Mouse (Mus musculus) left cerebral cortex, postnatal 36 days (tissue): ENCODE measurements around the gene Arhgef18. TPM values are rescaled to one million over a fixed set of nuclear protein-coding genes. Genes with fewer than 3 reads are reported as not detected.

Source experiments
- DNase-seq, 2 experiments: peaks; one replicate each; pipeline ENCODE4 v3.0.0; 2021 to 2022; ENCODE audit warnings: low spot score in 2 of 2, mixed read lengths in 1 of 2
- intact Hi-C: fragments of 180-260 bp; cut with DNase I; formaldehyde crosslinking; loops from one replicate; pipeline ENCODE4 v1.15.1; 2025
- total RNA-seq, 2 experiments: library from RNA; stranded (reverse); gene quantifications; 2 replicates each; pipeline ENCODE4 v1.2.3; 2021

The Arhgef18 gene
- 10 to 100 TPM; 45.1 to 51.1 TPM for total RNA-seq

DNA sequence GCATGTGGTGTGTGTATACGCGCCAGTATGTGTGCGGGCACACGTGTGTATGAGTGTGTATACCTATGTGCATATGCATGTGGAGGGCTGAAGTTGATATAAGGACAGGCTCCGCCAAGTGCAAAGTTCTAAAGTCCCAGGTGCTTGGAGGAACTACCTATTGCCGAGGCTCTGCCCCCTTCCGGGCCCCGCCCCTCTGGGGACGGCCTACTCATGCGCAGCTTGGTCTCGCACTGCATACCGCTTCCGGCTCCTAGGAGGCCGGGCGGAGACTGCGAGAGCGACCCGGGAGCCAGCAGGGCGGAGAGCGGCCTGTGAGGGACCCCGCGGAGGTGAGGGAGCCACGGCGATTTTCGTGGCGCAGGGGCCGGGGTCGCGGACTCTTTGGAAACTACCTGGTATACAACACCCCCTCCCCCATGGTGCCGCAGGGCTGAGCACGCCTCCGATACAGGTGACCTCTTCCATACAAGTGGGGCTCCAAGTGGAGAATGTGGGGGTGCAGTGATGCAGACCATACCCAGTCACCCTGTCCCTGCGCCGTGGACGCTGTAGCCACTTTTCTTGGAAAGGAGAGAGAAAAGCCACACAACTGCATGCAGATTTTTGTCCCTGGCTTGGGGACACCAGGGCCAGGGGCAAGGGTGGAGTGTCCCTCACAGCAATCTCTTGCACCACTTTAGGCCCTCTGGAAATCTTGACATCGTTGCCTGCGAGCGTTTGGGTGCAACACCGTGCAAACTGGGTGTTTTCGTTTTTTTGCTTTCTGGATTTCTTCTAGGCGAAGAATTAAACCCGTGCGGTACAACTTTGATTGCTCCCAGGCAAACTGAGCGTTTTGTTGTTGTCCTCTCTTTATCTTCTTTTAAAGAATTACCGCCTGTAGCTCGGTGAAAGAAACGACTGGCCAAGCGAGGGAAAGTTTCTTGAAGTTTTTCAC is at the start of gene Arhgef18:
Gene Arhgef18, plus strand, starts transcription at position 236 of the 940 bp plus-strand sequence.
- peak; percentile 81 to 88 for DNase-seq
- intact Hi-C loops, result no loop called here

DNA sequence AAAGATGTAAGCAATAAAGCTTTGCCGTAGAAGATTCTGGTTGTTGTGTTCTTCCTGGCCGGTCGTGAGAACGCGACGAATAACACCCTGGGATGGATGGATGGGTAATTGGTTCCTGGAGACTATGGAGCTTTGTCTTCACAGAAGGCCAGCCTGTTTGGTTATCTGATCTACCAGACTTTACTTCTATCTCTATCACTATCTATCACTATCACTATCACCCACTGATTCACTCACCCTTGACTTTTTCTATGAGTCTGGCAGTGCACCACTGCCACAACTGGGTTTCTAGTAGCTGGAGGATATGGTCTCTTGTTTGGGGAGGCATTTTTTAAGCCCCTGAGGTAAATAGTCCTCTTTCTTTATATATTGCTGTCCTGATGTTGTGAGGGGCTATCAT is 47.5 kb upstream of the Arhgef18 start:
- intact Hi-C loops, result no loop called here
- DNase-seq, result no peak

GRCm38 (mm10) chr8:3346691-3347413 is 46.0 kb upstream of the Arhgef18 start:
- no peak for DNase-seq
- intact Hi-C loops, result no loop called here

- no peak for DNase-seq
- intact Hi-C loops, result no loop called here
These were observed 44.5 kb upstream of the Arhgef18 start for GRCm38 (mm10) chr8:3348142-3348823.

- intact Hi-C loops, result loop anchor here (10.0 kb wide), 1 partner anchor 104 kb away; no protein-coding TSS in a partner anchor
- DNase-seq, result no peak
These were observed 42.1 kb upstream of the Arhgef18 start for GRCm38 (mm10) chr8:3350747-3351146.

DNA sequence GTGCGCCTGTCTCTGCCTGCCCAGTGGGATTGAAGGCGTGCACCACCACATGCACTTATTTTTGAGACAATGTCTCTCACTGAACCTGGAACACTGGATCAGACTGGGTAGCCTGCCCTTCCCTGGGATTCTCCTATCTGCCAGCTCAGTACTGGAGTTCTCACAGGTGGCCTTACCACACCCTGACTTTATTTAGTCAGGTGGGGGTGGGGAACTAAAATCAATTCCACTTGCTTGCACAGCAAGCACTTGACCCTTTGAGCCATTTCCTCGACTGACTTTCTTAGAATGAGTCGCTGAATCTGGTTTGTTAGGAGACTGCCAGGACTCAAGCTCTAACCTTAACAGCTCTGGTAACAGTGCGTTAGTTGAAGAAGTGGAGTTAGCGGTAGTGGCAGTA is 40.1 kb upstream of the Arhgef18 start:
- intact Hi-C loops, result loop anchor here (10.0 kb wide), 1 partner anchor 102 kb away; no protein-coding TSS in a partner anchor
- no peak for DNase-seq

GRCm38 (mm10) chr8:3353189-3353810 is 39.5 kb upstream of the Arhgef18 start, which contains the start of gene A430078G23Rik:
Gene A430078G23Rik (plus strand): TSS chr8:3353415.
- DNase-seq, result no peak
- intact Hi-C loops, result loop anchor here (10.0 kb wide), 1 partner anchor 102 kb away; no protein-coding TSS in a partner anchor

- DNase-seq, result no peak
- intact Hi-C loops, result loop anchor here (10.0 kb wide), 1 partner anchor 101 kb away; no protein-coding TSS in a partner anchor
These were observed 38.9 kb upstream of the Arhgef18 start for GRCm38 (mm10) chr8:3353811-3354442.

- intact Hi-C loops, result loop anchor here (10.0 kb wide), 1 partner anchor 100 kb away; no protein-coding TSS in a partner anchor
- DNase-seq, result no peak
These were observed 38.4 kb upstream of the Arhgef18 start for GRCm38 (mm10) chr8:3354443-3354812.

- no peak for DNase-seq
- intact Hi-C loops, result loop anchor here (10.0 kb wide), 1 partner anchor 99 kb away; no protein-coding TSS in a partner anchor
These were observed 37.2 kb upstream of the Arhgef18 start for GRCm38 (mm10) chr8:3355586-3355985.

GRCm38 (mm10) chr8:3358060-3358459 is 34.7 kb upstream of the Arhgef18 start:
- intact Hi-C loops, result loop anchor here (10.0 kb wide), 1 partner anchor 97 kb away; no protein-coding TSS in a partner anchor
- peak; percentile 50 to 64 for DNase-seq

DNA sequence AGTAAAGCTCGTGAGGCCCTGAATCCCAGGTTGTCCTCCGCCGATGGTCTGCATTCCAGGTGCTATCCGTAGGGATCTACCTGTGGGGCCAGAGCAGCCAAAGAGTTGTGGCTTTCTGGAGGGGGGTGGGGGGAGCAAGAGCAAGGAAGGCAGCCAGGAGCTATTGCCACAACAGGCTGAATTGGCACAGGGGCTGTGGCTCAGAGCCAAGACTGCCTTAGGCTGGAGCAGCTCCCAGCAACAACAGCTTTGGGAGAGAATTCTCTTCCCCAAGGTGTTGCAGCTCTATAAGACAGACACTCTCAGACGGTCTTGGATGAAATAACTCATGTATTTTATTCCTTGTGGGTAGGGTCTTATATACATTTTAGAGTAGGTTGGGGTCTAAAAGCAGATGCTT is 25.7 kb upstream of the Arhgef18 start:
- intact Hi-C loops, result no loop called here
- DNase-seq, result no peak

- intact Hi-C loops, result no loop called here
- DNase-seq, result no peak
These were observed 24.7 kb upstream of the Arhgef18 start for GRCm38 (mm10) chr8:3368091-3368490.

DNA sequence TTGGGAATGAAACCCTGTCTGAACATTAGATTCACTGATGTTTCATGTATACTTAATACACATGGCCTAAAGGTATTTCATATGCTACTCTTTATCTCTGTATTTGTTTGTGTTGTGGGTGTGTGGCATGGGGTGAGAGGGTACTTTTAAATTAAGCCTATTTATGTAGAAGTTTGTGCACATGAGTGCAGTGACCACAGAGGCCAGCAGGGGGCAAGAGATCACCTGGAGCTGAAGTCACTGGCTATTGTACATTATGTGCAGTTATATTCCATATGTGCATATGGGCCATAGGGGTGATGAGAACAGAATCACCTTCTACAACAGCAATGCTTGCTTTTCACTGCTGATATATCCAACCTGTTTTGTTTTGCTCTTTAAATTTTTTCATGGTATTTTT is 17.1 kb upstream of the Arhgef18 start:
- intact Hi-C loops, result no loop called here
- no peak for DNase-seq

- intact Hi-C loops, result no loop called here
- no peak for DNase-seq
These were observed 16.0 kb upstream of the Arhgef18 start for GRCm38 (mm10) chr8:3376641-3377274.

DNA sequence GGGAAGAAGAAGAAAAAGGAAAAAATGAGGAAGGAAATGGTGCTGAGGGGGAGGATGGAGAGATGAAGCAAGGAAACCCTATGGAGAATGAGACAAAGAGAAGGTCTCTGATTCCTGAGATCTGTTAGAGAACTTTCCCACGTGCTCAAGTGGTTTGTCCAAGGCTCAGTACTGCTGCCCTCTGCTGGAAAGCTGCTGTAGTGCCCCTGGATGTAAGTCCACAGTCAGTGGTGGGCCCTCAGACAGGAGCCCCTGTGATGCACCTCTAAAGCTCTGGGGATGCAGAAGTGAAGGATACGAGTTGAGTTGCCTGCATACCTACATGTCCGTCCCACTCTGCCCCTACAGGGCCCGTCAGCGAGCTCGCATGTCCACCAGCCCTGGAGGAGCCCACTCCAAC is 5.5 kb upstream of the Arhgef18 start:
- peak; percentile 29 to 45 for DNase-seq
- intact Hi-C loops, result no loop called here

GRCm38 (mm10) chr8:3388591-3389338 is 4.0 kb upstream of the Arhgef18 start:
- DNase-seq, result no peak
- intact Hi-C loops, result no loop called here

- no peak for DNase-seq
- intact Hi-C loops, result no loop called here
These were observed 3.3 kb upstream of the Arhgef18 start for GRCm38 (mm10) chr8:3389506-3389905.
